Mouse (Mus musculus): Measurements from ENCODE around the gene Adcy9. TPM values are rescaled to one million over a fixed set of nuclear protein-coding genes. Genes with fewer than 3 reads are reported as not detected.
A peak's percentile ranks its signal among the peaks of the same experiment; 100 is the strongest.

Adcy9 gene
- total and polyA plus RNA-seq, 2 experiments from 2014 or later: 4.1 to 31.6 TPM

- Histone ChIP-seq H3K27ac (ENCODE audit: low read depth, low read length) (no peak overlapping the region), H3K4me3 (ENCODE audit: low read depth, low read length) (no peak overlapping the region), H3K9ac (replicated peaks; ENCODE audit: low read length, poor library complexity, severe bottlenecking) (no peak overlapping the region), H3K27me3 (ENCODE audit: insufficient read depth, low read length) (no peaks in the 10 kb centered on the region), H3K36me3 (ENCODE audit: insufficient read depth, low read length) (no peaks in the 10 kb centered on the region), H3K9me3 (ENCODE audit: low read length) (no peaks in the 10 kb centered on the region), H3K4me1 (ENCODE audit: insufficient read depth, low read length) (no peaks in the 10 kb centered on the region), H3K4me2 (ENCODE audit: low read depth, low read length, poor library complexity, severe bottlenecking) (no peak overlapping the region)
- ATAC-seq (ENCODE audit: low FRiP score) (no peak), DNase-seq (ENCODE audit: low spot score) (no peak)
- WGBS: 70% methylated on average over 3 of the region's 3 CpGs
- TF ChIP-seq CTCF (IDR thresholded peaks at IDR 0.05): no peak
Measured at GRCm38 (mm10) chr16:4279601-4280000, 140.7 kb downstream of the Adcy9 start.

- Histone ChIP-seq H3K9me3 (ENCODE audit: low read length) (no peaks in the 10 kb centered on the region), H3K27me3 (ENCODE audit: insufficient read depth, low read length) (no peaks in the 10 kb centered on the region), H3K4me1 (ENCODE audit: insufficient read depth, low read length) (no peaks in the 10 kb centered on the region), H3K4me2 (ENCODE audit: low read depth, low read length, poor library complexity, severe bottlenecking) (no peak overlapping the region), H3K36me3 (ENCODE audit: insufficient read depth, low read length) (no peaks in the 10 kb centered on the region), H3K27ac (ENCODE audit: low read depth, low read length) (no peak overlapping the region), H3K4me3 (ENCODE audit: low read depth, low read length) (no peak overlapping the region), H3K9ac (replicated peaks; ENCODE audit: low read length, poor library complexity, severe bottlenecking) (no peak overlapping the region)
- no peak for TF ChIP-seq CTCF (IDR thresholded peaks at IDR 0.05)
- DNase-seq (ENCODE audit: low spot score) (no peak), ATAC-seq (ENCODE audit: low FRiP score) (no peak)
- WGBS: 79% methylated on average over 5 of the region's 5 CpGs
Measured at GRCm38 (mm10) chr16:4276621-4277020, 143.7 kb downstream of the Adcy9 start.

- no peak overlapping the region for H3K4me3 ChIP-seq (ENCODE audit: low read depth, low read length)
- WGBS: 80% methylated on average over 2 of the region's 2 CpGs
Measured at GRCm38 (mm10) chr16:4276151-4276550, 144.1 kb downstream of the Adcy9 start.

GRCm38 (mm10) chr16:4273702-4274476, 146.4 kb downstream of the Adcy9 start:
- no peaks in the 10 kb centered on the region for H3K4me1 ChIP-seq (ENCODE audit: insufficient read depth, low read length)
- no peak overlapping the region for H3K4me2 ChIP-seq (ENCODE audit: low read depth, low read length, poor library complexity, severe bottlenecking)
- no peaks in the 10 kb centered on the region for H3K9me3 ChIP-seq (ENCODE audit: low read length)
- no peak for TF ChIP-seq CTCF (IDR thresholded peaks at IDR 0.05)
- H3K27me3 ChIP-seq (ENCODE audit: insufficient read depth, low read length): no peaks in the 10 kb centered on the region
- no peak overlapping the region for H3K9ac ChIP-seq (replicated peaks; ENCODE audit: low read length, poor library complexity, severe bottlenecking)
- H3K4me3 ChIP-seq (ENCODE audit: low read depth, low read length): no peak overlapping the region
- WGBS: 68% methylated on average over 12 of the region's 12 CpGs
- no peaks in the 10 kb centered on the region for H3K36me3 ChIP-seq (ENCODE audit: insufficient read depth, low read length)
- ATAC-seq (ENCODE audit: low FRiP score) (no peak), DNase-seq (ENCODE audit: low spot score) (peak; percentile 75)
- H3K27ac ChIP-seq (ENCODE audit: low read depth, low read length): no peak overlapping the region

More at GRCm38 (mm10) chr16:4276151-4276550, 144.1 kb downstream of the Adcy9 start:
- Histone ChIP-seq H3K9me3 (ENCODE audit: low read length) (no peaks in the 10 kb centered on the region), H3K9ac (replicated peaks; ENCODE audit: low read length, poor library complexity, severe bottlenecking) (no peak overlapping the region), H3K27ac (ENCODE audit: low read depth, low read length) (no peak overlapping the region), H3K4me2 (ENCODE audit: low read depth, low read length, poor library complexity, severe bottlenecking) (no peak overlapping the region), H3K4me1 (ENCODE audit: insufficient read depth, low read length) (no peaks in the 10 kb centered on the region), H3K36me3 (ENCODE audit: insufficient read depth, low read length) (no peaks in the 10 kb centered on the region), H3K27me3 (ENCODE audit: insufficient read depth, low read length) (no peaks in the 10 kb centered on the region)
- DNase-seq (ENCODE audit: low spot score): no peak
- no peak for TF ChIP-seq CTCF (IDR thresholded peaks at IDR 0.05)
- ATAC-seq (ENCODE audit: low FRiP score): no peak

GRCm38 (mm10) chr16:4272254-4272653, 148.0 kb downstream of the Adcy9 start:
- 81% methylated on average over 3 of the region's 3 CpGs for whole genome bisulfite sequencing
- Histone ChIP-seq H3K36me3 (ENCODE audit: insufficient read depth, low read length) (no peaks in the 10 kb centered on the region), H3K4me2 (ENCODE audit: low read depth, low read length, poor library complexity, severe bottlenecking) (no peak overlapping the region), H3K27me3 (ENCODE audit: insufficient read depth, low read length) (no peaks in the 10 kb centered on the region), H3K9me3 (ENCODE audit: low read length) (no peaks in the 10 kb centered on the region), H3K4me3 (ENCODE audit: low read depth, low read length) (no peak overlapping the region), H3K4me1 (ENCODE audit: insufficient read depth, low read length) (no peaks in the 10 kb centered on the region), H3K9ac (replicated peaks; ENCODE audit: low read length, poor library complexity, severe bottlenecking) (no peak overlapping the region), H3K27ac (ENCODE audit: low read depth, low read length) (no peak overlapping the region)
- no peak for DNase-seq (ENCODE audit: low spot score)
- TF ChIP-seq CTCF (IDR thresholded peaks at IDR 0.05): peak; percentile 10; the same call in 1 of the 2 replicates
- no peak for ATAC-seq (ENCODE audit: low FRiP score)

GRCm38 (mm10) chr16:4270911-4271310, 149.4 kb downstream of the Adcy9 start:
- H3K4me3 ChIP-seq (ENCODE audit: low read depth, low read length): no peak overlapping the region
- H3K4me2 ChIP-seq (ENCODE audit: low read depth, low read length, poor library complexity, severe bottlenecking): no peak overlapping the region
- H3K27ac ChIP-seq (ENCODE audit: low read depth, low read length): no peak overlapping the region; the same call in 1 of the 2 replicates
- no peaks in the 10 kb centered on the region for H3K27me3 ChIP-seq (ENCODE audit: insufficient read depth, low read length)
- DNase-seq (ENCODE audit: low spot score): peak; percentile 62
- WGBS: 8% methylated on average over 1 of the region's 1 CpGs
- no peaks in the 10 kb centered on the region for H3K4me1 ChIP-seq (ENCODE audit: insufficient read depth, low read length)
- H3K36me3 ChIP-seq (ENCODE audit: insufficient read depth, low read length): no peaks in the 10 kb centered on the region
- H3K9me3 ChIP-seq (ENCODE audit: low read length): no peaks in the 10 kb centered on the region
- H3K9ac ChIP-seq (replicated peaks; ENCODE audit: low read length, poor library complexity, severe bottlenecking): no peak overlapping the region
- no peak for ATAC-seq (ENCODE audit: low FRiP score)
- no peak for TF ChIP-seq CTCF (IDR thresholded peaks at IDR 0.05)

All from midbrain, postnatal 0 days (tissue).